Comparison of ENCODE assay signal across 10 mouse cellular contexts in the genomic region with DNA sequence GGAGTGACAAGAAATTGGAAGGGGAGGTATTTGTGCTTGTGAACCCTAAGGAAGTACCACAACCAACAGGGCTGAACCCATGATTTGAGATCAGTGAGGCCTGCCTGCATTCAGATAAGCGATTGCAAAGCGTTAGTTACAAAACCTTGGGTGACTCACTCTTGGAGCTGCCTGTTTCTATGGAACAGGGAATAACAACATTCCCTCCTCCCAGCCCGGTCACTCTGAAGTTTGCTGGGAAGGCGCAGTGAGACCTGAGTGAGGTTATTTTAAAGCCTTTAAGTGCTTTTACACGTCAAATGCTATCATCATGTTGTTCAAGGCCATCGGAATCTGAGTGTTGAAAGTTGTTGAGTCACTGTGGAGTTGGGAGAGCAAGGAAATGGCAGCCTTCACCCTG.
A peak's percentile ranks its signal among the peaks of the same experiment; 100 is the strongest.
DNase-seq lines count a peak whose midpoint lies in the region; ATAC-seq and TF ChIP-seq lines count a peak whose summit lies in the region.
"Had no signal": no experiment of that assay in that cellular context is flagged by ENCODE, and none has a peak within 500 bp of the region (broad histone marks: within the 10 kb centered on the region; RNA-seq: fewer than 3 reads in every experiment).

No protein-coding gene starts in this region.

- peaks cover 0 to under 1% of the 10 kb centered on the region in 2 experiments; a peak in 2 of 4 replicates for H3K4me1 ChIP-seq in MEL (ENCODE audit: control insufficient read depth in 1 of 2, insufficient read depth in 2 of 2, low read length in 2 of 2)
- H3K4me1 ChIP-seq in kidney, embryonic 16.5 days (ENCODE audit: insufficient read depth, low read length) = no peaks in the 10 kb centered on the region
- H3K4me1 ChIP-seq: midbrain, embryonic 12.5 days had no signal

- no peak for ATAC-seq in kidney, embryonic 16.5 days (ENCODE audit: low FRiP score, low TSS enrichment)

- peak in 1 of 2 experiments; percentile 9; a peak in 1 of 4 replicates for TF ChIP-seq EP300 in MEL (IDR thresholded peaks at IDR 0.05; ENCODE audit: low read depth in 1 of 2, low read length in 2 of 2)

- TF ChIP-seq RAD21 in MEL (IDR thresholded peaks at IDR 0.05; ENCODE audit: low read depth, low read length) = no peak

- TF ChIP-seq POLR2A in MEL (IDR thresholded peaks at IDR 0.05; ENCODE audit: control insufficient read depth in 1 of 2, insufficient read depth in 1 of 2, low read depth in 1 of 2, low read length in 2 of 2, poor library complexity in 1 of 2) = no peak

- 86% methylated on average over 6 of the region's 6 CpGs for WGBS in kidney, embryonic 16.5 days

- intact Hi-C loops in gastrocnemius, postnatal 36 days (cut with DNase I) = no loop called here

- H3K27ac ChIP-seq in MEL (ENCODE audit: control insufficient read depth, low read depth, low read length) = no peak overlapping the region
- no peak overlapping the region for H3K27ac ChIP-seq in kidney, embryonic 16.5 days (ENCODE audit: low read length)
- H3K27ac ChIP-seq: midbrain, embryonic 12.5 days had no signal

- H3K27me3 ChIP-seq in MEL (ENCODE audit: control insufficient read depth in 1 of 2, insufficient read depth in 2 of 2, low read length in 2 of 2) = 0 out of 4 replicates have a peak, but pooled peaks cover 0 to 2% of the 10 kb centered on the region in 2 experiments
- H3K27me3 ChIP-seq in kidney, embryonic 16.5 days (ENCODE audit: insufficient read depth, low read length) = no peaks in the 10 kb centered on the region
- H3K27me3 ChIP-seq: midbrain, embryonic 12.5 days had no signal

- TF ChIP-seq CTCF in MEL (IDR thresholded peaks at IDR 0.05 in 2 of 3, conservative IDR thresholded peaks at IDR 0.05 in 1 of 3; ENCODE audit: control insufficient read depth in 1 of 3, insufficient read depth in 1 of 3, low read depth in 2 of 3, low read length in 3 of 3, poor library complexity in 1 of 3, severe bottlenecking in 1 of 3) = no peak

- H3K9me3 ChIP-seq in MEL (replicated peaks; ENCODE audit: insufficient read depth, low read length) = no peaks in the 10 kb centered on the region
- no peaks in the 10 kb centered on the region for H3K9me3 ChIP-seq in kidney, embryonic 16.5 days (ENCODE audit: low read length)
- H3K9me3 ChIP-seq: midbrain, embryonic 12.5 days had no signal

- DNase-seq in MEL (ENCODE audit: low read depth, low spot score) (no peak), NIH3T3 (ENCODE audit: low read depth) (peak; percentile 89)
- DNase-seq in fibroblast of lung, adult 2 months (ENCODE audit: low read depth) = peak; percentile 77
- peak; percentile 24 for DNase-seq in heart, postnatal 4 days
- no peak for DNase-seq in thymus, postnatal 25 days
- DNase-seq in gastrocnemius, postnatal 36 days = no peak
- DNase-seq: cerebellum, adult 9-10 months; kidney, adult 9 months had no signal

- H3K36me3 ChIP-seq in MEL (ENCODE audit: control insufficient read depth in 1 of 2, insufficient read depth in 2 of 2, low read length in 2 of 2) = no peaks in the 10 kb centered on the region
- H3K36me3 ChIP-seq in kidney, embryonic 16.5 days (ENCODE audit: insufficient read depth, low read length) = no peaks in the 10 kb centered on the region
- H3K36me3 ChIP-seq: midbrain, embryonic 12.5 days had no signal

- H3K4me2 ChIP-seq in kidney, embryonic 16.5 days (replicated peaks; ENCODE audit: low read depth, low read length) = no peak overlapping the region
- H3K4me2 ChIP-seq: midbrain, embryonic 12.5 days had no signal

- no peak overlapping the region for H3K4me3 ChIP-seq in MEL (ENCODE audit: control insufficient read depth in 1 of 2, insufficient read depth in 1 of 2, low read depth in 2 of 2, low read length in 2 of 2)
- no peak overlapping the region for H3K4me3 ChIP-seq in kidney, embryonic 16.5 days (ENCODE audit: low read length)
- H3K4me3 ChIP-seq: midbrain, embryonic 12.5 days had no signal

- no peak overlapping the region for H3K9ac ChIP-seq in MEL (ENCODE audit: control insufficient read depth, low read depth, low read length, poor library complexity, severe bottlenecking)
- H3K9ac ChIP-seq in kidney, embryonic 16.5 days (replicated peaks; ENCODE audit: low read length) = no peak overlapping the region
- H3K9ac ChIP-seq: midbrain, embryonic 12.5 days had no signal

- no peaks in the 10 kb centered on the region for H3K79me2 ChIP-seq in MEL (ENCODE audit: control insufficient read depth, insufficient read depth, low read length, poor library complexity)

TF ChIP-seq in MEL, 35 proteins besides CTCF, POLR2A, EP300 and RAD21:
- TF ChIP-seq ZC3H11A (IDR thresholded peaks at IDR 0.05; ENCODE audit: low read depth, low read length) = no peak
- no peak for TF ChIP-seq NRF1 (IDR thresholded peaks at IDR 0.05; ENCODE audit: insufficient read depth, low read depth, low read length, poor library complexity, severe bottlenecking)
- no peak for TF ChIP-seq MEF2A (IDR thresholded peaks at IDR 0.05; ENCODE audit: extremely low read depth, insufficient replicate concordance, low read depth, low read length, poor library complexity, severe bottlenecking)
- no peak for TF ChIP-seq ZNF384 (IDR thresholded peaks at IDR 0.05; ENCODE audit: low read depth, low read length)
- no peak for TF ChIP-seq MYB (IDR thresholded peaks at IDR 0.05; ENCODE audit: low read depth, low read length)
- TF ChIP-seq TCF12 (IDR thresholded peaks at IDR 0.05; ENCODE audit: low read depth, low read length) = 0 out of 2 replicates have a peak, but pooled peaks have one; percentile 5

Comparison
In these comparisons a context has a peak if more than half of its experiments do, and no peak if none do; other contexts are left out.
1. DNase-seq: peak in NIH3T3 (single experiment), fibroblast of lung, adult 2 months (single experiment) and heart, postnatal 4 days (single experiment); none in MEL (single experiment), thymus, postnatal 25 days (single experiment) and gastrocnemius, postnatal 36 days (0 of 2).